Mouse (Mus musculus) midbrain, embryonic 12.5 days (tissue): ENCODE results near the gene Gm28845. TPM values are rescaled to one million over a fixed set of nuclear protein-coding genes. Genes with fewer than 3 reads are reported as not detected.

Source experiments
- polyA plus RNA-seq: library from polyadenylated mRNA; unstranded; fragments of >200 nt; fragmentation: Nextera tagmentation; extraction: Ambion mirVana; gene quantifications from 2 replicates; pipeline ENCODE4 v1.2.1, GENCODE M21; 2016

The Gm28845 gene
- polyA plus RNA-seq, 1 experiment from 2014 or later, result not detected

Other genes starting within 250 kb of the Gm28845 start
- 12.1 and 13.1 TPM in 2 replicates for gene Plekhm3, start 162.7 kb downstream of the Gm28845 start, polyA plus RNA-seq
- gene Akr1cl, start 86.8 kb downstream of the Gm28845 start, polyA plus RNA-seq, result 0.20 TPM in 1 of 2 replicates, not detected in the other
- gene Cryge, start 68.4 kb downstream of the Gm28845 start, polyA plus RNA-seq, result not detected in 2 replicates
- 0.65 TPM in 1 of 2 replicates, not detected in the other for gene Crygd, start 56.1 kb downstream of the Gm28845 start, polyA plus RNA-seq
- gene Crygc, start 45.9 kb downstream of the Gm28845 start, polyA plus RNA-seq, result 0.30 TPM in 1 of 2 replicates, not detected in the other
- 0.36 TPM in 1 of 2 replicates, not detected in the other for gene Crygb, start 37.3 kb downstream of the Gm28845 start, polyA plus RNA-seq
- gene Cryga, start 16.2 kb downstream of the Gm28845 start, polyA plus RNA-seq, result not detected in 2 replicates
- gene D630023F18Rik, start 3.7 kb upstream of the Gm28845 start, polyA plus RNA-seq, result 0.13 TPM in 1 of 2 replicates, not detected in the other
- gene Idh1, start 66.9 kb upstream of the Gm28845 start, polyA plus RNA-seq, result 397 and 420 TPM in 2 replicates
- gene Pikfyve, start 67.1 kb upstream of the Gm28845 start, polyA plus RNA-seq, result 18.4 and 19.9 TPM in 2 replicates
- gene Pth2r, start 162.5 kb upstream of the Gm28845 start, polyA plus RNA-seq, result 0.19 and 0.21 TPM in 2 replicates